Mouse (Mus musculus): ENCODE measurements at regions not wholly inside any gene's neighbourhood (a gene's known extent, or its start where the extent isn't known, plus 50 kb on each side); places are given as distances from the start of the nearest gene placed in this dataset.

DNA sequence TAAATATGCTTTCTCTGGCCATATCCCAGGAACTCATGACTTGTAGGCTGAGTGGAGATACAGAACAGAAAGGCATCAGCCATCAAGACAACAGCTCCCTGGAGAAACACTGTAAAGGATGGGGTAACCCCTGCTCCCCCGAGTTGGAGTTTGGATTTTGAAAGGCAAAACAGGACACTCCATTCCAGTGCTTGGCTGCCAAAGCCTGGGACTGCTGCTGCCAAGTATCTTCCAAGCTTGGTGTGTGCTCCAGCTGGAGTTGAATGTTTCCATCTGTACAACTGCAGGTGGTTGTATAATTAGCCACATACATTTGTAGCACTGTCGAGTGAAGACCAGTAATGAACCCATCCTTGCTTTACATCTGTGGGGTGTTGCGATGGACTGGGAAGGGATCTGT is 62.1 kb downstream of the 4933412E24Rik start:
- H3K4me1 ChIP-seq (replicated peaks; ENCODE audit: insufficient read depth, low read length), result no peaks in the 10 kb centered on the region
- no peak overlapping the region for H3K4me2 ChIP-seq (ENCODE audit: low read length)
- H3K4me3 ChIP-seq (replicated peaks; ENCODE audit: low read depth, low read length), result no peak overlapping the region
- WGBS, result 72% methylated on average over 3 of the region's 3 CpGs
- H3K9me3 ChIP-seq (replicated peaks; ENCODE audit: low read length), result no peaks in the 10 kb centered on the region
- no peak overlapping the region for H3K9ac ChIP-seq (ENCODE audit: low read depth, low read length)
- no peaks in the 10 kb centered on the region for H3K27me3 ChIP-seq (ENCODE audit: insufficient read depth, low read length)
- no peak for TF ChIP-seq CTCF (IDR thresholded peaks at IDR 0.05; ENCODE audit: low read depth)
- no peaks in the 10 kb centered on the region for H3K36me3 ChIP-seq (ENCODE audit: insufficient read depth, low read length)
- H3K27ac ChIP-seq, result no peak overlapping the region
- ATAC-seq (replicated peaks; ENCODE audit: low FRiP score, low read depth) (no peak), DNase-seq (ENCODE audit: low spot score) (no peak)

DNA sequence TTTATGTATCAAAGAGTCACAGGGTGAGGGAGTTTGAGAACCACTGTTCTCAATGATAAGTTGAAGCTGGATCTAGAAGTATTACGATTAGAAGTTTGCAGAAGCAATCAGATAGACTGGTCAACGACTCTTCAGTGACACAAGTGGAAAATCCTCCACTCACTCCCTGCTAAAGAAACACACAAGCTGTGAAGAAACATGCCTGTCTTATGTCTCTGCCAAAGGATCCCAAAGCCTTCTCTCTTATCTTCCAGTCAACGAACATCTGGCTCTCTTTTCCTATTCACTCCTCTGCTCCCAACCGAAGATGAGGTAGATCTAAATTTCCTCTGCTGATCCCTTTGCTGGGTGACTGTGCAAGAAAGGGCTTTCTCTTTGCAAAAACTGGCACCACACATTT is 62.6 kb downstream of the 4933412E24Rik start:
- Histone ChIP-seq H3K27me3 (ENCODE audit: insufficient read depth, low read length) (no peaks in the 10 kb centered on the region), H3K9me3 (replicated peaks; ENCODE audit: low read length) (no peaks in the 10 kb centered on the region), H3K4me1 (replicated peaks; ENCODE audit: insufficient read depth, low read length) (no peaks in the 10 kb centered on the region), H3K4me2 (ENCODE audit: low read length) (no peak overlapping the region), H3K4me3 (replicated peaks; ENCODE audit: low read depth, low read length) (no peak overlapping the region), H3K36me3 (ENCODE audit: insufficient read depth, low read length) (no peaks in the 10 kb centered on the region), H3K9ac (ENCODE audit: low read depth, low read length) (no peak overlapping the region), H3K27ac (no peak overlapping the region)
- no peak for TF ChIP-seq CTCF (IDR thresholded peaks at IDR 0.05; ENCODE audit: low read depth)
- 70% methylated on average over 4 of the region's 4 CpGs for WGBS
- ATAC-seq (replicated peaks; ENCODE audit: low FRiP score, low read depth) (no peak), DNase-seq (ENCODE audit: low spot score) (peak; percentile 19)

DNA sequence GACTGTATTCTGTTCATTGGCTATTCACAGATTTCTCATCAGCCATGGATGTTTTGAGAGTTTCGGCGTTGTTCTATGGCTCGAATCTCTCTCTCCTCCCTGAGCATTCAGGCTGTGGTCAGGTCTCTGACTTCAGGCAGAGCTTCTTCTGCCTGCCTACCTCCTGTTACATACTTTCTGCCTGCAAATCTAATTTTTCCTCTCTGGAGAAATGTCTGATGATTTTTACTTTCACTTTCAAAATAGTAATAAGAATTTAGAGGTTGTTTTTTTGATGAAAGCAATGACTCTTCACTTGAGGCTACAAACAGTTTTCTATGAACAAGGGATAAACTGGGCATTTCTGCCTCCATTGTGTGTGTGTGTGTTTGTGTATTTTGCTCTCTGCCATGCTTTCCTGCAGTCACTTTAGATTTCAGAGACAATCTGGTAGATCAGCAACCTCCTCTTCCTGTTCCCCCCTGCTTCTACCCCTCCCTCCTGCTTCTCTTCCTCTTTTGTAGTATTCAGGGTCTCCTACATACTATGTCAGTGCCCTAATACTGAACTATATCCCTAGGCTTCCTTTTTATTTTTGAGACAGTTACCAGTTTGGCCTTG is 65.7 kb downstream of the 4933412E24Rik start:
- Histone ChIP-seq H3K4me1 (replicated peaks; ENCODE audit: insufficient read depth, low read length) (no peaks in the 10 kb centered on the region), H3K9me3 (replicated peaks; ENCODE audit: low read length) (no peaks in the 10 kb centered on the region), H3K27me3 (ENCODE audit: insufficient read depth, low read length) (no peaks in the 10 kb centered on the region), H3K27ac (no peak overlapping the region), H3K4me3 (replicated peaks; ENCODE audit: low read depth, low read length) (no peak overlapping the region), H3K36me3 (ENCODE audit: insufficient read depth, low read length) (no peaks in the 10 kb centered on the region), H3K4me2 (ENCODE audit: low read length) (no peak overlapping the region), H3K9ac (ENCODE audit: low read depth, low read length) (no peak overlapping the region)
- no peak for ATAC-seq (replicated peaks; ENCODE audit: low FRiP score, low read depth)
- TF ChIP-seq CTCF (IDR thresholded peaks at IDR 0.05; ENCODE audit: low read depth), result no peak
- WGBS, result 90% methylated on average over 3 of the region's 3 CpGs
- DNase-seq (ENCODE audit: low spot score), result no peak

DNA sequence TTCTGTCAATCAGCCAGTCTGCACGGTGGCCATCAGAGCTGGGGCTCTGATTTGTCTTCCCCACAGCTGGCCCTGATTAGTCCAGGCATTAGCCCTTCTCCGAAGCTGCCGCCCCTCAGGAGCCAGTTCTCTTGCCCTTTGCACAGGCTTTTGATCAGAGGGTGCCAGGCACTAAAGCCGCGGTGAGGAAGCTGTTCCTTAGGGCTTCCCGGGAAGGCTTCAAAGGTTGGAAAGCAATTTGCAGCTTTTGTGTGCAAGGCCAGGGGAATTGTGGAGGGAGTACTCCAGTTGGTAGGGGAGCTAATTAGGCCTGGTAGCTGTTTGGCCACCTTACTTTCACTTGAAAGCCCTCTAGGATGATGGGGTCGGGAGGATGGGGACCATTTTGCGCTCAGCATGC is 71.2 kb downstream of the 4933412E24Rik start:
- ATAC-seq (replicated peaks; ENCODE audit: low FRiP score, low read depth) (no peak), DNase-seq (ENCODE audit: low spot score) (no peak)
- no peaks in the 10 kb centered on the region for H3K9me3 ChIP-seq (replicated peaks; ENCODE audit: low read length)
- no peaks in the 10 kb centered on the region for H3K4me1 ChIP-seq (replicated peaks; ENCODE audit: insufficient read depth, low read length)
- no peaks in the 10 kb centered on the region for H3K27me3 ChIP-seq (ENCODE audit: insufficient read depth, low read length)
- H3K27ac ChIP-seq, result no peak overlapping the region
- H3K4me2 ChIP-seq (ENCODE audit: low read length), result no peak overlapping the region
- H3K4me3 ChIP-seq (replicated peaks; ENCODE audit: low read depth, low read length), result no peak overlapping the region
- no peaks in the 10 kb centered on the region for H3K36me3 ChIP-seq (ENCODE audit: insufficient read depth, low read length)
- 13% methylated on average over 8 of the region's 8 CpGs for WGBS
- H3K9ac ChIP-seq (ENCODE audit: low read depth, low read length), result no peak overlapping the region
- no peak for TF ChIP-seq CTCF (IDR thresholded peaks at IDR 0.05; ENCODE audit: low read depth)

DNA sequence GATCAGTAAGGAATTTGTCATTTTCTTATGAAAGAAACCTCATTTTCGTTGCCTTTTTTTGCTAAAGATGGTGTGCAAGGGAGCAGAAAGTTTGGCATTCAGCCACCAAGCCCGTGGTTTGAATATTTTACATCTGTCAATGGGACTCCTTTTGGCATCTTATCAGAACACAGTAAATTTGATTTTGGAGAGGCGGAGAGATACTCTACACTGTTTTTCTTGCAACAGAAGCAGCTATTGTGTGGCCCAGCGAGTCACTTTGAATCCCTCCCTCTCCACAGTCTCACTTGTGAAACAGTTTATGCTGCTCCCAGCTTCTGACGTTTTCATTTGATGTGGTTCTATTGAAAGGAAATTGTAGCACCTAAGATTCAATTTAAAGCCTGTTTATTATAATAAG is 79.9 kb downstream of the 4933412E24Rik start:
- ATAC-seq (replicated peaks; ENCODE audit: low FRiP score, low read depth), result no peak
- TF ChIP-seq CTCF (IDR thresholded peaks at IDR 0.05; ENCODE audit: low read depth), result no peak
- WGBS, result 34% methylated on average over 5 of the region's 5 CpGs

DNA sequence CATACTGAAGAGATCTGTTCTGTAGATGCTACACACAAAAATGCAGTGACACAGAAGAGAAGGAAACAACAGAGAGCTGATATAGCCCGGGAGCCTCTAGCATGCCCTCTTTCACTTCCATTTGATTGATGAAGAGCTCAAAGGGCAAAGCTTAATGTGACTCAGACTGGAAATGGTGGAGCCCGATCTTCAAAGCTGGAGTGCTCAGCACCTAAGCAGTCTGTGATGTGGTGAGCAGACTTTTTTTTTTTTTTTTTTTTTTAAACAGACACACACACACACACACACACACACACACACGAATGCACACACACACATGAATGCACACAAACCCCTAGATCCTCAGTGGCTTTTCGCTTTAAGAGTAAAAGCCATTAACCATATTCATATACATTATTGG is 102.6 kb downstream of the 4933412E24Rik start:
- ATAC-seq (replicated peaks; ENCODE audit: low FRiP score, low read depth) (no peak), DNase-seq (ENCODE audit: low spot score) (no peak)
- Histone ChIP-seq H3K4me1 (replicated peaks; ENCODE audit: insufficient read depth, low read length) (no peaks in the 10 kb centered on the region), H3K4me3 (replicated peaks; ENCODE audit: low read depth, low read length) (no peak overlapping the region), H3K9ac (ENCODE audit: low read depth, low read length) (no peak overlapping the region), H3K4me2 (ENCODE audit: low read length) (no peak overlapping the region), H3K9me3 (replicated peaks; ENCODE audit: low read length) (no peaks in the 10 kb centered on the region), H3K36me3 (ENCODE audit: insufficient read depth, low read length) (no peaks in the 10 kb centered on the region), H3K27me3 (ENCODE audit: insufficient read depth, low read length) (no peaks in the 10 kb centered on the region), H3K27ac (no peak overlapping the region)
- no peak for TF ChIP-seq CTCF (IDR thresholded peaks at IDR 0.05; ENCODE audit: low read depth)
- 39% methylated on average over 4 of the region's 4 CpGs for WGBS

More for the DNA sequence above, 79.9 kb downstream of the 4933412E24Rik start:
- DNase-seq (ENCODE audit: low spot score), result peak; percentile 16
- Histone ChIP-seq H3K9ac (ENCODE audit: low read depth, low read length) (no peak overlapping the region), H3K9me3 (replicated peaks; ENCODE audit: low read length) (no peaks in the 10 kb centered on the region), H3K4me3 (replicated peaks; ENCODE audit: low read depth, low read length) (no peak overlapping the region), H3K36me3 (ENCODE audit: insufficient read depth, low read length) (no peaks in the 10 kb centered on the region), H3K4me2 (ENCODE audit: low read length) (no peak overlapping the region), H3K4me1 (replicated peaks; ENCODE audit: insufficient read depth, low read length) (no peaks in the 10 kb centered on the region), H3K27ac (no peak overlapping the region), H3K27me3 (ENCODE audit: insufficient read depth, low read length) (no peaks in the 10 kb centered on the region)

DNA sequence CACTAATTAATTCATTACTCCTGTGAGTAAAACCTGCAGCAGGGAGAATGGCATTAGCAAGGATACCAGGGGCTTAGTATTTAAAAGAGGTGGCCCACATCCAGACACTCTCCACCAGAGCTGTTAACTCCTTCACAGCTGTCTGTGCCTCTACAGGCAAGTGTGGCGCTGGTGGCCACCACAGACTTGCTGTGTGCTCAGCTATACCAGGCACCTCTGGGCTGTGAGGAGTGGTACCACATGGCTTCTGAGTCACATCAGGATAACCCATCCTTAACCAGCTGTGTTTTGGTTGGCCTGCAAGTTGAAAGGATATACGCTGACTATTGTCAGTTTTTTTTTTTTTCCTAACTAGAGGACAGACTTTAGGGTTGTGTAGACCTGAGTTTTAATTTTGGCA is 108.1 kb downstream of the 4933412E24Rik start:
- ATAC-seq (replicated peaks; ENCODE audit: low FRiP score, low read depth), result no peak
- H3K4me2 ChIP-seq (ENCODE audit: low read length), result no peak overlapping the region
- no peaks in the 10 kb centered on the region for H3K36me3 ChIP-seq (ENCODE audit: insufficient read depth, low read length)
- no peak for TF ChIP-seq CTCF (IDR thresholded peaks at IDR 0.05; ENCODE audit: low read depth)
- no peaks in the 10 kb centered on the region for H3K27me3 ChIP-seq (ENCODE audit: insufficient read depth, low read length)
- no peak for DNase-seq (ENCODE audit: low spot score)
- no peaks in the 10 kb centered on the region for H3K4me1 ChIP-seq (replicated peaks; ENCODE audit: insufficient read depth, low read length)
- H3K27ac ChIP-seq, result no peak overlapping the region
- no peak overlapping the region for H3K9ac ChIP-seq (ENCODE audit: low read depth, low read length)
- H3K4me3 ChIP-seq (replicated peaks; ENCODE audit: low read depth, low read length), result no peak overlapping the region
- WGBS, result 84% methylated on average over 2 of the region's 2 CpGs
- no peaks in the 10 kb centered on the region for H3K9me3 ChIP-seq (replicated peaks; ENCODE audit: low read length)
